Mouse (Mus musculus): Measurements from ENCODE around the gene Dffb. TPM values are rescaled to one million over a fixed set of nuclear protein-coding genes. Genes with fewer than 3 reads are reported as not detected.

The Dffb gene
- polyA plus RNA-seq (2015; fragmentation: Nextera tagmentation; extraction: Ambion mirVana) = 5.8 and 6.0 TPM in 2 replicates

DNA sequence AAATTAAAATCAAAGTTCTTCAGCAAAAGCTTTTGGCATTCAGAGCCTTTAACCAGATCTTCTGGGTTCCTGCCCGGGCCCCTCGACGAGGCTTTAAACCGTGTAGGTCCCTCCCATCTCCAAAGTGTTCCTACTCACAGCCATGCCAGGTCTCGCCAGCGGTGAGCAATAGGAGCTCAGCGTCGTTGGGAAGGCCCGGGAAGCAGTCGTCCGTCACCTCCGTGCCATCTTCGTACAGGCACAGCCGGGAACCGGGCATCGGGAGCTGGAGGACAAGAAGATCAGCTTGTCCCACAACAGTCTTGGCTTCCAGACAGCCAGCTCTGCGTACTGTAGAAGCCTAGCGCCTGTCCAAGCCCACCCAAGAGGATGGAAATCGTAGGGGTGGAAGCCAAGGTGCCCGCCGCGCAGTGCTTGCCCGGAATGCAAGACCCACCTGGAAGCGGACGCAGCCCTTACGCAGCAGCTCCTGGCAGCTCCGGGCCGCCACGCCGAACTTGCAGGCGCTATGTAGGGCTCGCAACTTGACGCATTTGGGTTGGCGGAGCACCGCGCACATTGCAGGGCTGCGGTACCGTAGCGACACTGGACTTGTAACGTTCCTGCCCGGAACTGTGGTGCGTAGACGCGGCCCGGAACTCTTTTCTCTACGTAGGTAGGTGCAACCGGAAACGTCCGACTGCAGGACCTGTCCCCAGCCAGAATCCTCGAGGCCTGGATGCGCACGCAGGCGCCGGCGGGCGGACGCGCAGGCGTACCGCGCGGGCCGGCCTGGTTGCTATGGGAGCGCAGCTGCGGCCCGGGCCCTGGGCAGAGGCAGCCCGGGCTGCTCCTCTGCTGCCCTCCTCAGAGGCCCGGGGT, at the start of gene Dffb, which contains the start of gene Cep104:
Gene Dffb, minus strand, starts transcription at position 696 of the 861 bp plus-strand sequence.
Gene Cep104, plus strand, starts transcription at position 764 of the 861 bp plus-strand sequence.
- peak within 1 kb of the TSS; percentile 97 for H3K4me3 ChIP-seq (ENCODE audit: low read depth, low read length)
- peak within 1 kb of the TSS; percentile 91 for H3K4me2 ChIP-seq (replicated peaks; ENCODE audit: low read depth)
- H3K9ac ChIP-seq (ENCODE audit: low read length) = peak within 1 kb of the TSS; percentile 91
- no peaks in the 10 kb centered on the region for H3K9me3 ChIP-seq (ENCODE audit: control insufficient read depth, low read length)
- peak within 1 kb of the TSS; percentile 63 for H3K27ac ChIP-seq (replicated peaks)
- TF ChIP-seq CTCF (IDR thresholded peaks at IDR 0.05; ENCODE audit: low read depth) = 0 out of 2 replicates have a peak, but pooled peaks have one; percentile 3
- TF ChIP-seq EP300 (optimal IDR thresholded peaks at IDR 0.05) = no peak
- WGBS = 1% methylated on average over 68 of the region's 68 CpGs
- H3K27me3 ChIP-seq (ENCODE audit: control insufficient read depth, insufficient read depth, low read length) = no peaks in the 10 kb centered on the region
- H3K36me3 ChIP-seq (ENCODE audit: control insufficient read depth, insufficient read depth, low read length) = no peaks in the 10 kb centered on the region; the same call in 1 of the 2 replicates
- DNase-seq (ENCODE audit: low spot score) = peak; percentile 95
- peak; percentile 96 for ATAC-seq (ENCODE audit: low FRiP score, low TSS enrichment)
- no peaks in the 10 kb centered on the region for H3K4me1 ChIP-seq (replicated peaks; ENCODE audit: control insufficient read depth, insufficient read depth)

DNA sequence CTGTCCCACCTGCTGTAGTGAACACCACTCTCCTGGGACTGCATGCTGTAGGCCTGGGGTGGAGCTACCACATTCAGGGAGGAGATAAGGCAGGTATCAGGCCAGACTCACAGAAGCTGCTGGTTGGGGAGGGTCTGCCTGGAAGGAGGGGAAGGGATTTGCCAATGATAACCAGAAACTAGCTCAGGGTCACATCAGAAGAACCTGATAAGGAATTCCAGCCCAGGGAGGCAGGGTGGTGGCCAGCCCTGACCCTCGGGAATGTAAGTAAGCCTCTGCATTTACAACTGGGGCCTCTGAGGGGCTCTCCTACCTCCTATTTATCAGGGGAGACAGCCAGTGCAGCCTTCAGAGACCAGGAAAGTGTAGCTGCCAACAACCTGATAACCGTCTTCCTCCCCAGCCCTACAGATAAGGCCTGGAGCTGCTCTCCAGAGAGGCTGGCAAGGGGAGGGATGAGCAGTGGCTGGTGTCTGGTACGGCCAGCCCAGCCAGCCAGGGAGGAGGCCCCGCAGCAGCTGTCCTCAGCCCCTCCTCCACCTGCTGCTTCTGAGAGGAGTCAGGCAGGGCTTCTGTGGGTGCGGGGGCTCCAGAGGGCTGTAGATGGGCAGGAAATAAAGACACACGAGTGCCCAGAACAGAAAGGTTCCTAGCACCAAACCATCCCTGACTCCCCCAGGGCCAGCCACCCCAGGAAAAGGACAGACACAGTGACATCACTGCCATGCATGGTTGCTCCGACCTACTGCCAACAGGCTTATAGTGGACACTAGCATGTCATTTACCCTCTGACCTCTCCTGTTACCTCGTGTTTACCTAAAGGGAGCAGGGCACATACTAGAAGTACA, 49.1 kb upstream of the Dffb start:
- Histone ChIP-seq H3K9me3 (ENCODE audit: control insufficient read depth, low read length) (no peaks in the 10 kb centered on the region), H3K9ac (ENCODE audit: low read length) (no peak overlapping the region), H3K27me3 (ENCODE audit: control insufficient read depth, insufficient read depth, low read length) (no peaks in the 10 kb centered on the region), H3K27ac (replicated peaks) (no peak overlapping the region), H3K4me3 (ENCODE audit: low read depth, low read length) (no peak overlapping the region), H3K4me1 (replicated peaks; ENCODE audit: control insufficient read depth, insufficient read depth) (peaks cover 9% of the 10 kb centered on the region), H3K4me2 (replicated peaks; ENCODE audit: low read depth) (peak overlapping the region; percentile 20; the same call in 1 of the 2 replicates), H3K36me3 (ENCODE audit: control insufficient read depth, insufficient read depth, low read length) (peaks cover 17% of the 10 kb centered on the region; the same call in 1 of the 2 replicates)
- ATAC-seq (ENCODE audit: low FRiP score, low TSS enrichment) (no peak), DNase-seq (ENCODE audit: low spot score) (peak; percentile 38)
- TF ChIP-seq CTCF (IDR thresholded peaks at IDR 0.05; ENCODE audit: low read depth) = no peak
- 20% methylated on average over 8 of the region's 8 CpGs for WGBS

DNA sequence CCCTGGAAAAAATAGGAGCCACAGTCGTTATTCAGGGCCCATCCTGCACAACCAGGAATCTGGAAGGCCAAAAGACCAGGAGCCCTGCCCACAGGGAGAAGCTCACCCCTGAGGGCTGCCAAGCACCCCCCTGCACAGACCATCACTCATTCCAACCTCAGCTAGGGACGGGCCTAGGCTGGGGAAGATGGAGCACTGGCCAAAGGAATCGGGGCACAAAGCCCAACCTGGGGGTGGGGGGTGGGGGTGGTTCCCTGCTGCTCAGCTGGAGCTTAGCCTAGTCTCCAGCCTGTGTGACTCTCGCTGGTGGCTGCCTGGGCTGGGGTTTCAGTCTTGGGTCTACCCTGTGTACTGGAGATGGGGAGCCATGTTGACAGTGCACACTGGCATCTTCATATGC, 47.9 kb upstream of the Dffb start:
- H3K27ac ChIP-seq (replicated peaks) = peak overlapping the region; percentile 45; the same call in 1 of the 2 replicates
- 20% methylated on average over 4 of the region's 4 CpGs for WGBS

DNA sequence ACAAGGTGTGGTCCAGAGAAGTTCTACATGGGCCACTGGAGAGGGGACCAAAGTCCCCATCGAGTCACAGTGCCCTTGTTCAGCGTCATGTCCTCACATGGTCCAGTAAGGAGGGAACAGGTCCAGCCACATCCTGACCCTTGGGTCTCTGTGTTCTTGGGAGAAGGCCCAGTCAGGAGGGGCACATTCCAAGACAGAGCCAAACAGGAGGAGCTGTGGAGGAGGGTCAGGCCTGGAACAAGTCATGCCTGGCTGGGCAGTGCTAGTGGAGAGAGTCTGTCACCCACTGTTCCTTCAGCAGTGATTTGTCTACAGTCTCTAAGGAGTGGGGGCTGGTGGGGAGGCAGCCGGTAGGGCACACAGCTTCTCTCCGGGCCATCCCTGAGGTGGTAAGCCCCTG, 47.5 kb upstream of the Dffb start:
- H3K9me3 ChIP-seq (ENCODE audit: control insufficient read depth, low read length) = no peaks in the 10 kb centered on the region
- no peak overlapping the region for H3K4me2 ChIP-seq (replicated peaks; ENCODE audit: low read depth)
- peak; percentile 39 for ATAC-seq (ENCODE audit: low FRiP score, low TSS enrichment)
- DNase-seq (ENCODE audit: low spot score) = peak; percentile 36
- WGBS = 49% methylated on average over 4 of the region's 4 CpGs
- peaks cover 29% of the 10 kb centered on the region for H3K36me3 ChIP-seq (ENCODE audit: control insufficient read depth, insufficient read depth, low read length)
- H3K4me3 ChIP-seq (ENCODE audit: low read depth, low read length) = no peak overlapping the region
- TF ChIP-seq EP300 (optimal IDR thresholded peaks at IDR 0.05) (no peak), CTCF (IDR thresholded peaks at IDR 0.05; ENCODE audit: low read depth) (no peak)
- H3K4me1 ChIP-seq (replicated peaks; ENCODE audit: control insufficient read depth, insufficient read depth) = peaks cover 9% of the 10 kb centered on the region
- H3K9ac ChIP-seq (ENCODE audit: low read length) = no peak overlapping the region
- H3K27ac ChIP-seq (replicated peaks) = peak overlapping the region; percentile 45; the same call in 1 of the 2 replicates
- no peaks in the 10 kb centered on the region for H3K27me3 ChIP-seq (ENCODE audit: control insufficient read depth, insufficient read depth, low read length)

More for the DNA sequence above, 47.9 kb upstream of the Dffb start:
- no peaks in the 10 kb centered on the region for H3K9me3 ChIP-seq (ENCODE audit: control insufficient read depth, low read length)
- DNase-seq (ENCODE audit: low spot score) (no peak), ATAC-seq (ENCODE audit: low FRiP score, low TSS enrichment) (peak; percentile 9; the same call in 1 of the 2 replicates)
- no peak overlapping the region for H3K4me2 ChIP-seq (replicated peaks; ENCODE audit: low read depth)
- no peaks in the 10 kb centered on the region for H3K27me3 ChIP-seq (ENCODE audit: control insufficient read depth, insufficient read depth, low read length)
- no peak overlapping the region for H3K4me3 ChIP-seq (ENCODE audit: low read depth, low read length)
- no peak overlapping the region for H3K9ac ChIP-seq (ENCODE audit: low read length)
- H3K36me3 ChIP-seq (ENCODE audit: control insufficient read depth, insufficient read depth, low read length) = peaks cover 28% of the 10 kb centered on the region
- H3K4me1 ChIP-seq (replicated peaks; ENCODE audit: control insufficient read depth, insufficient read depth) = peaks cover 9% of the 10 kb centered on the region
- TF ChIP-seq CTCF (IDR thresholded peaks at IDR 0.05; ENCODE audit: low read depth) (no peak), EP300 (optimal IDR thresholded peaks at IDR 0.05) (no peak)

DNA sequence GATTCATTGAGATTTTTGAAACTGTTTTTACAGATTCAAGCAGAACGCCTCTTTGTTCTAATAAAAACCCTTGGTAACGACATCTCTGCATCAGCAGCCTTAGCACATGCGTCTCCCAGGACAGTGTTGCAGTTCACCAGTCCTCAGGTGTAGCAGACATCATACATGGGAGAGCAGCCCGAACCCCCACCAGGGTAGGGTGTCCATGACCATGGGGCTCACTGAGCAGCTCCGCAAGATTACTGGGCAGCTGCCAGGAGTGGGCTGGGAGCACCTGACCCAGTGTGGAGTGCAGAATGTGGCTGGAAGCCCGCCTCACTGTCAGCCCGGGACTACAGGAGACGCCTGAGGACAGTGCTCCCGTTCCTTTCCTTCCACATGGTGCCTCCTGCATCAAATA, 46.5 kb upstream of the Dffb start:
- Histone ChIP-seq H3K9ac (ENCODE audit: low read length) (no peak overlapping the region), H3K27me3 (ENCODE audit: control insufficient read depth, insufficient read depth, low read length) (no peaks in the 10 kb centered on the region), H3K4me3 (ENCODE audit: low read depth, low read length) (no peak overlapping the region), H3K4me1 (replicated peaks; ENCODE audit: control insufficient read depth, insufficient read depth) (peaks cover 6% of the 10 kb centered on the region), H3K27ac (replicated peaks) (no peak overlapping the region), H3K4me2 (replicated peaks; ENCODE audit: low read depth) (no peak overlapping the region), H3K36me3 (ENCODE audit: control insufficient read depth, insufficient read depth, low read length) (peaks cover 31% of the 10 kb centered on the region), H3K9me3 (ENCODE audit: control insufficient read depth, low read length) (no peaks in the 10 kb centered on the region)
- 82% methylated on average over 9 of the region's 9 CpGs for WGBS
- TF ChIP-seq CTCF (IDR thresholded peaks at IDR 0.05; ENCODE audit: low read depth) = no peak
- TF ChIP-seq EP300 (optimal IDR thresholded peaks at IDR 0.05) = no peak
- ATAC-seq (ENCODE audit: low FRiP score, low TSS enrichment) = no peak
- DNase-seq (ENCODE audit: low spot score) = no peak

All from stomach, postnatal 0 days (tissue).